Mouse (Mus musculus): Measurements from ENCODE around the gene Vps33b.

DNA sequence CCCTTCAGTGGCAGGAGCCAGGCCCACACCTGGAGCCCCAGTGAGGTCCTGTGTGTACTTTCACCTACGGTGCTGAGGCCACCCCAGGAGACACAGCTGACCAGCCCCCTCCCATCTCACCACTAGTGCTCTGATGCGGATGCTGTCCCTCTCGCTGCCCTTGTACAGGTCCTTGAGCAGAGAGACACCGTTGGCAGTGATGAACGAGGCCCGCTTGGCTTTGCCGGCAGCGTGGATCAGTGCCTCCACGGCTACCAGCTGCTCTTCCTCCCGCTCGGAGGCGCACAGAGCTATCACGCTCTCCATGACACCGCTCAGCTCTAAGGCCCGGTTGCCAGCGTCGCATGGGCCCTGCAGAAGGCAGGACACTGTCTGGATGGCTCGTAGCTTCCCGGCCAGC, 62.0 kb downstream of the Vps33b start:
- TF ChIP-seq CTCF (IDR thresholded peaks at IDR 0.05; ENCODE audit: low read depth) (no peak), EP300 (IDR thresholded peaks at IDR 0.05; ENCODE audit: low read depth) (no peak)

Data from liver, embryonic 14.5 days (tissue).